Mouse (Mus musculus) heart, embryonic 11.5 days (tissue): ENCODE results near the gene Ak5. TPM values are rescaled to one million over a fixed set of nuclear protein-coding genes. Genes with fewer than 3 reads are reported as not detected.
A peak's percentile ranks its signal among the peaks of the same experiment; 100 is the strongest.

ENCODE experiments used
- ATAC-seq: fragments of 200-750 bp; cut with Nextera tagmentation; replicated peaks from 2 replicates; pipeline ENCODE4 v1.8.0; 2017; ENCODE audit warnings: moderate library complexity; ENCODE audit not compliant: insufficient number of reproducible peaks, low FRiP score, low TSS enrichment
- H3K27ac ChIP-seq: fragments of 300-500 bp; sonication (generic); 2 replicates; pipeline ENCODE4 v1.5.1; 2014; ENCODE audit warnings: mild to moderate bottlenecking, low read depth, low read length
- H3K27me3 ChIP-seq: fragments of 300-500 bp; sonication (generic); 2 replicates; pipeline ENCODE4 v1.6.1; 2014; ENCODE audit warnings: mild to moderate bottlenecking, low read length, mixed read lengths; ENCODE audit not compliant: control insufficient read depth, insufficient read depth
- H3K36me3 ChIP-seq: fragments of 300-500 bp; sonication (generic); 2 replicates; pipeline ENCODE4 v1.6.1; 2014; ENCODE audit warnings: mild to moderate bottlenecking, low read length, moderate library complexity, mixed read lengths; ENCODE audit not compliant: control insufficient read depth, insufficient read depth
- H3K4me1 ChIP-seq: fragments of 300-500 bp; sonication (generic); 2 replicates; pipeline ENCODE4 v1.6.1; 2014; ENCODE audit warnings: low read length; ENCODE audit not compliant: control insufficient read depth, insufficient read depth
- H3K4me2 ChIP-seq: fragments of 300-500 bp; sonication (generic); 2 replicates; pipeline ENCODE4 v1.6.1; 2014; ENCODE audit warnings: mild to moderate bottlenecking, moderate library complexity
- H3K4me3 ChIP-seq: fragments of 300-500 bp; sonication (generic); 2 replicates; pipeline ENCODE4 v1.5.1; 2014; ENCODE audit warnings: low read depth, low read length
- H3K9ac ChIP-seq: fragments of 300-500 bp; sonication (generic); 2 replicates; pipeline ENCODE4 v1.6.1; 2014; ENCODE audit warnings: mild to moderate bottlenecking, low read depth, low read length, moderate library complexity
- H3K9me3 ChIP-seq: fragments of 300-500 bp; sonication (generic); replicated peaks from 2 replicates; pipeline ENCODE4 v1.6.1; 2016; ENCODE audit warnings: low read length; ENCODE audit not compliant: control insufficient read depth
- WGBS: fragments of 180-500 bp; shearing (Covaris S2); extraction: QIAGEN DNeasy Blood & Tissue Kit; methylation state at CpG from one replicate; pipeline ENCODE4 v1.1.7; 2014; ENCODE audit not compliant: insufficient replicate concordance; 5-methylcytosine and 5-hydroxymethylcytosine counted together
- polyA plus RNA-seq: library from polyadenylated mRNA; unstranded; fragments of >200 nt; fragmentation: Nextera tagmentation; extraction: Ambion mirVana; gene quantifications from 2 replicates; pipeline ENCODE4 v1.2.1, GENCODE M21; 2014

Gene Ak5
- polyA plus RNA-seq, 1 experiment from 2014 or later: 1.9 TPM

- Histone ChIP-seq H3K36me3 (no peaks in the 10 kb centered on the region), H3K4me3 (no peak overlapping the region), H3K4me1 (peaks cover 15% of the 10 kb centered on the region), H3K27ac (no peak overlapping the region), H3K4me2 (no peak overlapping the region), H3K9ac (no peak overlapping the region), H3K9me3 (no peaks in the 10 kb centered on the region), H3K27me3 (no peaks in the 10 kb centered on the region)
- WGBS: 88% methylated on average over 6 of the region's 6 CpGs
- ATAC-seq: no peak
Observed at GRCm38 (mm10) chr3:152480336-152480735, 187.8 kb downstream of the Ak5 start.

GRCm38 (mm10) chr3:152478599-152479435 is 189.3 kb downstream of the Ak5 start:
- H3K27me3 ChIP-seq: no peaks in the 10 kb centered on the region
- peak overlapping the region; percentile 79 for H3K4me2 ChIP-seq
- H3K27ac ChIP-seq: no peak overlapping the region
- H3K4me1 ChIP-seq: peaks cover 6% of the 10 kb centered on the region; the same call in 1 of the 2 replicates
- WGBS: 3% methylated on average over 14 of the region's 16 CpGs
- no peaks in the 10 kb centered on the region for H3K36me3 ChIP-seq
- no peaks in the 10 kb centered on the region for H3K9me3 ChIP-seq
- H3K4me3 ChIP-seq: peak overlapping the region; percentile 55
- peak; percentile 79; the same call in 1 of the 2 replicates for ATAC-seq
- no peak overlapping the region for H3K9ac ChIP-seq

DNA sequence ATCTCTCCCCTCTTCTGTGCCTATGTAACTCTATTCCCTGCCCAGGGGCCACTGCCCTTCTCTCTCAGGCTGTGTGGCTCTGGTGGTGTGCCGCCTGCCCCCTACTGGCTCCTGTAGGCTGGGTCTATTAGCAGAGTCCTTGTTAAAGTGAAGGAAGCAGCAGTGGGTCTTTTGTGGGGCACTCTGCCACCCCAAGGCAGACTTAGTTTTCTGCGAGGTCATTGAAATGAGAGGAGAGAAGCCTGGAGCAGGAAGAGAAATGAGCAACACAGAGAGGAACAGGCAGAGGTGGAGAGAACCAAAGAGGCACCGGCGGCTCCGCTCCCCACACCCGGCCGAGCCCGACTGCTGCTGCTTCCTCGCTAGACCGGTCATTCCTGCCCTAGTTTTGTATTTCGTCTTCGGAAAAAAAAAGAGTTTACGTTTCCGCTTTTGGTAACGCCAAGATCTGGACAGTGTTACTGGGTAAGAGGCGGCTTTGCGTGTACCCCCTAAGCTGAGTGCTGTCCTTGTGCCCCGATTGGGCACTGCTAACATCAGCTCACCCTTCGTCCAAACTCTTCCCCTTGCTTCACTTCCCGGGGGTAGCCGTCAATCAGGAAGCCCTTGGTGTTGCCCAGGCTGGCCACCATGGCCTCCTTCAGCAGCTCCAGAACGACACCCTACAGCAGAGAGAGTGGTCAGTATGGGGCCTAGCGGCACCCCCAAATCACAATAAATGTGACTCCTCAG is 190.2 kb downstream of the Ak5 start:
- ATAC-seq: peak; percentile 76
- H3K27me3 ChIP-seq: no peaks in the 10 kb centered on the region
- WGBS: 2% methylated on average over 23 of the region's 23 CpGs
- H3K9me3 ChIP-seq: no peaks in the 10 kb centered on the region
- H3K27ac ChIP-seq: no peak overlapping the region; the same call in 1 of the 2 replicates
- peak overlapping the region; percentile 74 for H3K9ac ChIP-seq
- H3K4me1 ChIP-seq: peaks cover 5% of the 10 kb centered on the region; the same call in 1 of the 2 replicates
- peak overlapping the region; percentile 55 for H3K4me3 ChIP-seq
- H3K4me2 ChIP-seq: peak overlapping the region; percentile 79
- H3K36me3 ChIP-seq: no peaks in the 10 kb centered on the region

- Histone ChIP-seq H3K27ac (no peak overlapping the region), H3K36me3 (no peaks in the 10 kb centered on the region), H3K4me3 (no peak overlapping the region), H3K4me2 (no peak overlapping the region), H3K9ac (no peak overlapping the region), H3K9me3 (no peaks in the 10 kb centered on the region), H3K4me1 (peaks cover 5% of the 10 kb centered on the region; the same call in 1 of the 2 replicates), H3K27me3 (no peaks in the 10 kb centered on the region)
- 77% methylated on average over 3 of the region's 3 CpGs for WGBS
- no peak for ATAC-seq
Observed at GRCm38 (mm10) chr3:152475894-152476293, 192.3 kb downstream of the Ak5 start.

DNA sequence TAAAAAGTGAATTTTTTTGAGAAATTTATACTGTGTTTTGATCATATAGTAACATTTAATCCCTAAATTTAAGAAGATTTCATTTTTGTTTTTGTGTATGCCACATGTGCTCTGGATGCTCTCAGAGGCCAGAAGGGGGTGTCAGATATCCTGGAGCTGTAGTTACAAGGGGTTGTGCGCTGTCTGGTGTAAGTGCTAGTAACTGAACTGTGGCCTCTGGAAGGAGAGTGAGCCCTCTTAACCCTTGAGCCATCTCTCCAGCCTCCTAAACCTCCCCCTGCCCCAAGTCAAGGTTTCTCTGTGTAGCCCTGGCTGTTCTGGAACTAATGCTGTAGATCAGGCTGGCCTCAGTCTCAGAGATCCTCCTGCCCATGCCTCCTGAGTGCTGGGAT is 192.9 kb downstream of the Ak5 start:
- Histone ChIP-seq H3K4me2 (no peak overlapping the region), H3K4me1 (peaks cover 5% of the 10 kb centered on the region; the same call in 1 of the 2 replicates), H3K4me3 (no peak overlapping the region), H3K27ac (no peak overlapping the region), H3K27me3 (no peaks in the 10 kb centered on the region), H3K36me3 (no peaks in the 10 kb centered on the region), H3K9ac (no peak overlapping the region), H3K9me3 (no peaks in the 10 kb centered on the region)
- no peak for ATAC-seq
- 83% methylated on average over 1 of the region's 1 CpGs for WGBS

GRCm38 (mm10) chr3:152474582-152475277 is 193.4 kb downstream of the Ak5 start:
- Histone ChIP-seq H3K27ac (no peak overlapping the region), H3K4me2 (no peak overlapping the region), H3K4me1 (peaks cover 7% of the 10 kb centered on the region; the same call in 1 of the 2 replicates), H3K4me3 (no peak overlapping the region), H3K9me3 (no peaks in the 10 kb centered on the region), H3K27me3 (no peaks in the 10 kb centered on the region), H3K9ac (no peak overlapping the region), H3K36me3 (no peaks in the 10 kb centered on the region)
- WGBS: 55% methylated on average over 15 of the region's 15 CpGs
- no peak for ATAC-seq

DNA sequence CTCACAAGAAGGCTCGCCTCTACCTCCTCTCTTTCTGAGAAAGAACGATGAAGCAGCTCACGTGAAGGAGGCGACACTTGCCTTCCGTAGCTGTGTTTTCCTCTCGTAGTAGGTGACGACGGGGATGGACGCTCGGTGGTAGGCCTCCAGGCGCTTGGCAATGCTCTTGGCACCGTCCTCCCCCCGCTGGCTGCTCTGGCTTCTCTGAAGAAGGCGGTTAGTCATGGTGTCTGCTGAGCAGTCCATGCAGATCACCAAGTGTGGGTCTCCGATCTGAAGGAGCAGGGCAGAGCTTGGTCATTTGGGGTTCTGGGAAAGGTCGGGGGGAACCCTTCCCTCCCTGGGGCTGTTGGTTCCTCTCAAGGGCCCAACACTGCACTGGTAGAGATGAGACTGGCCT is 195.5 kb downstream of the Ak5 start:
- Histone ChIP-seq H3K9me3 (no peaks in the 10 kb centered on the region), H3K4me2 (no peak overlapping the region), H3K27me3 (no peaks in the 10 kb centered on the region), H3K4me3 (no peak overlapping the region), H3K36me3 (no peaks in the 10 kb centered on the region), H3K4me1 (peaks cover 12% of the 10 kb centered on the region), H3K27ac (no peak overlapping the region), H3K9ac (no peak overlapping the region)
- WGBS: 83% methylated on average over 16 of the region's 16 CpGs
- ATAC-seq: no peak

DNA sequence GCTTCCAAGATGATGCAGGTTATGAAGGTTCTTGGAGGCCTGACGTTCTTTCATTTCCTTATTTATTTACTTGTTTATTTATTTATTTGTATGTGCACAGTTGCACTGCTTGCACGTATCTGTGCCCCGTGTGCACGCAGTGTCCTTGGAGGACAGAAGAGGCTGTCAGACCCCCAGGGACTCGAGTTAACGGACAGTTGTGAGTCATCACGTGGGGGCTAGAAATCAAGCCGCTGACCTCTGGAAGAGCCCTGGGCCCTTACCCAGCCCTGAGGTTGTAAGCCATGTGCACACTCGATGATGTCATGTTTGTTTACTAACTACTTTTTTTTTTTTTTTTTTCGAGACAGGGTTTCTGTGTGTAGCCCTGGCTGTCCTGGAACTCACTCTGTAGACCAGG is 197.8 kb downstream of the Ak5 start:
- no peaks in the 10 kb centered on the region for H3K27me3 ChIP-seq
- H3K4me3 ChIP-seq: no peak overlapping the region
- no peak for ATAC-seq
- no peak overlapping the region for H3K4me2 ChIP-seq
- WGBS: 73% methylated on average over 10 of the region's 10 CpGs
- H3K27ac ChIP-seq: no peak overlapping the region
- peaks cover 17% of the 10 kb centered on the region for H3K4me1 ChIP-seq
- H3K36me3 ChIP-seq: no peaks in the 10 kb centered on the region
- H3K9ac ChIP-seq: no peak overlapping the region
- H3K9me3 ChIP-seq: no peaks in the 10 kb centered on the region
